Mouse (Mus musculus) spleen, postnatal 36 days (tissue): ENCODE measurements around the gene Cd24a.

Experiments used
- DNase-seq, 2 experiments: peaks; one replicate each; pipeline ENCODE4 v3.0.0; 2022; ENCODE audit warnings: low spot score in 2 of 2, mixed read lengths in 1 of 2

Gene Cd24a

GRCm38 (mm10) chr10:43577997-43578331 lies at the start of gene Cd24a:
Cd24a (plus strand) TSS chr10:43578284.
- no peak for DNase-seq

- DNase-seq: no peak
Observed at GRCm38 (mm10) chr10:43534382-43534781, 43.7 kb upstream of the Cd24a start.

GRCm38 (mm10) chr10:43537652-43538051 lies 40.4 kb upstream of the Cd24a start:
- DNase-seq: no peak

GRCm38 (mm10) chr10:43538831-43539230 lies 39.3 kb upstream of the Cd24a start:
- no peak for DNase-seq

- DNase-seq: no peak
Observed at GRCm38 (mm10) chr10:43539746-43540310, 38.3 kb upstream of the Cd24a start.

GRCm38 (mm10) chr10:43540442-43541152 lies 37.5 kb upstream of the Cd24a start, which contains the start of gene 1700021F05Rik:
1700021F05Rik (minus strand) TSS chr10:43540994.
- DNase-seq: peak; percentile 95 to 96

GRCm38 (mm10) chr10:43541153-43541544 lies 36.9 kb upstream of the Cd24a start:
- DNase-seq: no peak

GRCm38 (mm10) chr10:43549411-43549810 lies 28.7 kb upstream of the Cd24a start:
- DNase-seq: no peak

GRCm38 (mm10) chr10:43550923-43551322 lies 27.2 kb upstream of the Cd24a start:
- DNase-seq: no peak

GRCm38 (mm10) chr10:43551388-43551787 lies 26.7 kb upstream of the Cd24a start:
- no peak for DNase-seq

- DNase-seq: peak; percentile 57 to 60
Observed at GRCm38 (mm10) chr10:43557630-43558165, 20.4 kb upstream of the Cd24a start.

GRCm38 (mm10) chr10:43559313-43559712 lies 18.8 kb upstream of the Cd24a start:
- DNase-seq: no peak

GRCm38 (mm10) chr10:43560765-43561164 lies 17.3 kb upstream of the Cd24a start:
- DNase-seq: no peak

GRCm38 (mm10) chr10:43561311-43561710 lies 16.8 kb upstream of the Cd24a start:
- no peak for DNase-seq

- no peak for DNase-seq
Observed at GRCm38 (mm10) chr10:43574352-43574751, 3.7 kb upstream of the Cd24a start.

- peak; percentile 77 to 87 for DNase-seq
Observed at GRCm38 (mm10) chr10:43574956-43575355, 3.1 kb upstream of the Cd24a start.

GRCm38 (mm10) chr10:43577299-43577996 lies 636 bp upstream of the Cd24a start:
- peak; percentile 48 to 65 for DNase-seq

GRCm38 (mm10) chr10:43578366-43578753 lies 276 bp downstream of the Cd24a start:
- peak; percentile 65 to 76 for DNase-seq

GRCm38 (mm10) chr10:43578754-43579380 lies 783 bp downstream of the Cd24a start:
- peak; percentile 90 to 93 for DNase-seq

GRCm38 (mm10) chr10:43579381-43580261 lies 1.5 kb downstream of the Cd24a start:
- DNase-seq: peak; percentile 68 to 73

GRCm38 (mm10) chr10:43580649-43581078 lies 2.6 kb downstream of the Cd24a start:
- DNase-seq: peak; percentile 37 to 40
